Mouse (Mus musculus) fibroblast of lung, adult 2 months (primary cell): Measurements from ENCODE around the gene Olfr1006.
"Not testable (repeated sequence)": the region's sequence is repeated elsewhere in the genome, so short reads cannot be mapped to it uniquely, and the experiment has no call there.

Source experiments
- DNase-seq: peaks from one replicate; pipeline ENCODE4 v3.0.0-alpha.2; 2011; ENCODE audit warnings: low read depth

Olfr1006 gene

DNA sequence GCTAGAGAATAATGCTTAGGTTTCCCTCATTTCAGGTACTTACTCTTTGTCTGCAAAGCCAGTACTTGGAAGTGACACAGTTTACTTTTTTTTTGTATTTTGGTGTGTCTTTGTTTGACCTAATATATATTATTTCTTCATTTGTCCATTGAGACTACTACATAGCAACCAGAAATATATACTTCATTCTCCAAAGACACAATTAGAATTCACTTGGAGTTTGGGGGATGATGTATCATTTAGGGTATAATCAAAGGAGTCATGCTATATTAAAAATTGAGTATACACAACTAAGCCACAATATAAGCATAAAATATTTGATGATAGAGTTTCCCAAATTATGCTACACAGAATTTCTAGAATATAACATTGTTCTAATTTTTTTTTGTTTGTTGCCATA, at the start of gene Olfr1006:
Gene Olfr1006, minus strand, starts transcription at position 101 of the 400 bp plus-strand sequence.
- DNase-seq = no peak

DNA sequence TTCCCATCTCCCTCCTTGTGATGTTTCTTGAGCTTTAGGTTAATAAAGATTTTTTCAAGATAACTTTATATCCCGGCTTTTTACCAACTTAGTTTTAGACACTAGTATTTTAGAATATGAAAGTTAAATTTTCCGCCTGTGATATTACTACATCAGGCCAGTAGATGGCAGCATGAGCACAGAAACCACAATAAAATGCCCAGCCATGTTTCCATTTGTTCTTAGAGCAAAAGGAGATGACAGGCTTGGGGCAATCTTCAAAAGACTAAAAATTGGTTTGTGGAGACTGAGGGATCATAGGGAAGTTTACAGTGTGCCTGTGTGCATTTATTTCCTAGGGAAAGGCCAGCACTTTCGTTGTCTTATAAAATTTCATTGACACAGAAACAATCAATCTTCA, 47.2 kb upstream of the Olfr1006 start:
- no peak for DNase-seq

DNA sequence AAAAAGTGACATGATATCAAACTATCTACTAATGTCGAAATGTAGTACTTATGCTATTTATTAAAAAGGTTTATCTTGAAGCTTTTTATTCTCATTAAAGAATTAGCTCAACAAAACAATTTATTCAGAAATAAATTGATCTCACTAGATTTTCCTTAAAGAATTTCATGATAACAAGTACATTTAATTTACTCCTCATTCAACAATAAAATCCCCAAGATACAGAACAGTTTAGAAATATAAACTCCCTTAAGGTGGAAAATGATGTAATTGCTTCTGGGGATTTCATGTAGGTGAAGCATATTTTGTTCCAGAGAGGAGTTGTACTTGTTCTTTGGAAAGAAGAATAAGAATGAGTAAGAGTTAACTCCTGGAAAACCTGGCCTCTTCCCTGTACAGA, 36.6 kb upstream of the Olfr1006 start, which contains the start of gene Olfr1009:
Gene Olfr1009, plus strand, starts transcription at position 301 of the 400 bp plus-strand sequence.
- no peak for DNase-seq

DNA sequence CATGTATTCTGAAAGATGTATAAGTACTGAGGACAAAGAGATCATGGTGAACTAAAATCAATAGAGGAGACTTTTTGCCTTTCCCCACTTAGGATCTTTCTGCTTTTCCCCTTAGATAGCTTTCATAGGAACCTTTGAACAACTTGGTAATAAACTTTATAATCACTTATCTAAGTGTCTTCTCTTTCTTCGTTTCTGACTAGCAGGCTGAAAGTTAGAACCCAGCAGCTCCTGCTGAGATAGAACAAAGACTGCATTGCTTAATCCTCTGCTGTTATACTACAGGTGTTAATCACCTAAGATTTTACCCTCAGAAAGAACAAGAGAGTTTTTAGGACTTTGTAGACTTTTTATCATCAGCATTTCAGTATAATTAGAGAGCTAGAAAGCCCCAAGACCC, 32.6 kb upstream of the Olfr1006 start:
- DNase-seq = no peak

DNA sequence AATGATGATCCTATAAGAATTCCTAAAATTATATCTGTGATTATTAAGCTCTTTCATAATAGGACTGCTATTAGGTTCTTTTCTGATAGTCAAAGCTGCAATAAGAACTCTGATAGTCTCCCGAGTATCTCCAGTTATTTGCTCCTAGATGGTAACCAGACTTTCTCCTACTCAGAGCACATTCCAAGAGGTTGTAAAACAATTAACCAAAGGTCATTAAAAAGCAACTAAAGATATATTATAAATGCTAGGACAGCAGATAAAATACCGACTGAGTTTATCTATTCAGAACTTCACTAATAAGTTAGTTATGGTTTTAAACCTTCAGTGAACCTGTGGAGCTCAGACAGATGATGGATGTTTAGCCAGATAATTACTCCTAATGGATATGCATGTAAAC, 32.1 kb upstream of the Olfr1006 start:
- DNase-seq = not testable (repeated sequence)

DNA sequence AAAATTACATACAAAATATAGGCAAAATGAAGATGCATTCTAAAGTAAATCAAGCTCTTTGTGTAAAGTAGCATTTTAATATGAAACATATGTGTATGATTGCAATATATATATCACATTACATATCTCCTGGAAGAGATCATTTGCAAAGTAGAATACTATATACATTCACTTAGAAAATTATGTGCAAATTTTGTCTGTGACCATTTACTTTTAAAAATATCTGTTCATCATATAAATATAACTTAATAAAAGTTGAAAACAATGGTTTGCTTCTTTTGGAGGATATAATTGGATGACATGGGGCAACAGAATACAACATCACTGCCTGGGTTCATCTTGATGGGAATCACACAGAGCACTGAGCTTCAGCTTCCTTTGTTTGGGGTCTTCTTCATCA, 10.6 kb upstream of the Olfr1006 start, which contains the start of gene Olfr1008:
Gene Olfr1008, plus strand, starts transcription at position 301 of the 400 bp plus-strand sequence.
- DNase-seq = no peak

DNA sequence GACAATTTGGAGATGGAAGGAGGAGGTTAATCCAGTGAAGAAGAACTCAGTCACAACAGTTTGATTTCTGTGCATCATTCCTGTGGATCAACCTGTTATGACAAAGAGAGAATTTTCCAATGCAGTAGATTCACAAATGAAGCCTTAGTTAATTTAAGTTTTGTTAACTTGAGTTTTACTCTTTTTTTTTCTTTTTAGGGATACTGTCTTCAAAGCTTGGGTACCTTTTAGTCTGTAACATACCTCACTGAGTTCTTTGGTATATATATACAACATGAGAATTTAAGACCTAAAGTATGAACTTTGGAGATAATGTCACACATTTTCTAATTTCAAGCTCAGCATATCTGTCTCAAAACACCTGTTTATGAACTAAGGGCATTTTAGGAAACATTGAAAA, 14.2 kb downstream of the Olfr1006 start, which contains the start of gene Olfr154:
Gene Olfr154, minus strand, starts transcription at position 101 of the 400 bp plus-strand sequence.
- not testable (repeated sequence) for DNase-seq

DNA sequence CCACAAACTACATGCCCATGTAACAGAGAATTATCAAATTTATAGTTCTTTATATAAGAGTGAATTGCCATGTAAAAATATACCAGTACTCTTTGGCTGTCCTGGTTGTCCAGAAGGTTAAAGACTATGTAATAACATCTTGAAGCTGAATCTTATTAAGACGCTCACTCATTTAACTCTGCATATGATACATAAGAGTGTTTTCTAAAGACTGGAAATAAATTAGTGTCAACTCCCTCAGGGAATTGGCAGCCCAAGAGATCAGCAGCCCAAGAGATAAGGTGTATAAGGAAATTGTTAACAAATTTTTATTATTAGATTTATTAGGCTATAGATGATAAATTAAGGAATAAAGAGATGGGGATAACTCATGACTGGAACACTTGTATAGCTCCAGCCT, 28.0 kb downstream of the Olfr1006 start, which contains the start of gene Olfr1002:
Gene Olfr1002, minus strand, starts transcription at position 101 of the 400 bp plus-strand sequence.
- no peak for DNase-seq
